Mouse (Mus musculus): ENCODE measurements around the gene Rasgrf1.

- TF ChIP-seq CTCF (conservative IDR thresholded peaks at IDR 0.05; ENCODE audit: insufficient read depth, insufficient read length, low read depth, low read length) (no peak), POLR2A (IDR thresholded peaks at IDR 0.05; ENCODE audit: low read depth, low read length) (no peak)
Measured at GRCm38 (mm10) chr9:89872137-89872536, 37.6 kb upstream of the Rasgrf1 start.

Measured in kidney, adult 2 months (tissue).